Mouse (Mus musculus): ENCODE measurements around the gene Zdbf2. TPM values are rescaled to one million over a fixed set of nuclear protein-coding genes. Genes with fewer than 3 reads are reported as not detected.
"Not testable (repeated sequence)": the region's sequence is repeated elsewhere in the genome, so short reads cannot be mapped to it uniquely, and the experiment has no call there.

The Zdbf2 gene
- total RNA-seq, 2 experiments from 2014 or later = 17.9 to 22.2 TPM

DNA sequence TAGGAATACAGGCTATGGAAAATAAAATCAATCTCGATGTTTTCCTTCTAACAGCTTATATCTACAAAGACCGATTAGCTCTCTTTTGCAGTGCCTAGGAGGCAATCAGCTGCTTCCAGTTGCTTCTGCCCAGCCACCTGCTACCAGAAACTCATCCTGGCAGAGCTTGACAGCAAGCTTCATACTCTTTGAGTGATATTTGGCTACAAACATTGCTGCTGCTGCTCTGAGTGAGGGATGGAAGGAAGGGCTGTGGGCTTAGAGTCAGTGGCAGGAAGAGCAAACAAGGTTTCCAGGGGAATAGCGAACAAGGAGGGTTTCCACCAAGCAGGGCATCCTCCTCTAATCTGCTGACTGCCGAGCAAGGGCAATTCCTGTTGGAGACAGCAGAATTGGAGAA, 7.6 kb upstream of the Zdbf2 start:
- DNase-seq = no peak

- no peak for DNase-seq
Observed at GRCm38 (mm10) chr1:63266121-63266520, 6.9 kb upstream of the Zdbf2 start.

GRCm38 (mm10) chr1:63266716-63267115, 6.3 kb upstream of the Zdbf2 start:
- DNase-seq = no peak

- DNase-seq = no peak
Observed at GRCm38 (mm10) chr1:63272125-63272675, 865 bp upstream of the Zdbf2 start.

GRCm38 (mm10) chr1:63273339-63273951, 380 bp downstream of the Zdbf2 start:
- no peak for DNase-seq

DNA sequence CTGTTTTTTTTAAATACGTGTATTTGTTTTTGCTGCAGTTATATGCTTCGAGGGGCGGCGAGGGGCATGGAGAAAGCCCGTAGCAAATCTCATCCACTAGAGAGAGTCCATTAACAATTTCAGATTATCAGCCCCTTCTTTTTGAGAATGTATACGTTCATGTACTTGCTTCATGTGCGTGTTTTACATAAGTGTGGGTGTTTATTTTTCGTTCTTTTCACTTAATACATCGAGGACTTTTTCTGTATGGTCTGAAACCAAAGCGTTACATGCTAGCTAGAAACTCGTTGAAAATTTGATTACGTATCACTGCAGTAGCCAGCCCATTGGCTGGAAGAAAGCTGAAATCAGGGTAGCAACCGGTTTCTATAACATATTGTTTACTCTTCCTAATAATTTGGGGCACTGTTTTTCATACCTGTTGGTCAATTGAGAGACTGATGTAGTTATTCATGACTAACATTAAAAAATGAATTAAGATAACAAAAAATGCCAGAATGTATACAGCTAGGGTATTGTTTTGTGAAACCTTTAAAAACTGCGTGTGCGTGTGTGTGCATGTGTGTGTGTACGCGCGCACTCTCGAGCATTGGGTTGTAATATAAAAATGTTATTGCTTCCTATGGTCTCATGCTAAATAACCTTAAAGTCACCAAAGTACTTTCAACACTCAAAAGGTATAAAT, 1.1 kb downstream of the Zdbf2 start:
- no peak for DNase-seq

GRCm38 (mm10) chr1:63278106-63278505, 5.0 kb downstream of the Zdbf2 start:
- DNase-seq = no peak

DNA sequence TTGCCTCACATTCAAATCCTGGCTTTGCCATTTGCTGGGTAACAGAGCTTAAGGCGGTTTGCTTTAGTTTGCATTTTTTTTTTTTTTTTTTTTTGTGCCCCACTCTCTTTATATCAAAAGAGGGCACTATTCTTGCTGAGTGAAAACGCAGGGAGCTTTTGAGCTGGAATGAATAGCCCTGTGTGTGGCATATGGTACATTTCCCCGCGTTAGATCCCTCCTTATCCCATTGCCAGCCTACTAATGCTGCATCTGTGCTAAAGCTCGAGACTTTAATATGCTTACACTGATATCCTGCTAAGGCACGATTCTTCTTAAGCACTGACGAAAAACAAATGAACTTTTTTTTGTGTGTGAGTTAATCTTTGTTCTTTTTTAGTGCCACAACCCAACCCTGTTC, 20.9 kb downstream of the Zdbf2 start:
- no peak for DNase-seq

DNA sequence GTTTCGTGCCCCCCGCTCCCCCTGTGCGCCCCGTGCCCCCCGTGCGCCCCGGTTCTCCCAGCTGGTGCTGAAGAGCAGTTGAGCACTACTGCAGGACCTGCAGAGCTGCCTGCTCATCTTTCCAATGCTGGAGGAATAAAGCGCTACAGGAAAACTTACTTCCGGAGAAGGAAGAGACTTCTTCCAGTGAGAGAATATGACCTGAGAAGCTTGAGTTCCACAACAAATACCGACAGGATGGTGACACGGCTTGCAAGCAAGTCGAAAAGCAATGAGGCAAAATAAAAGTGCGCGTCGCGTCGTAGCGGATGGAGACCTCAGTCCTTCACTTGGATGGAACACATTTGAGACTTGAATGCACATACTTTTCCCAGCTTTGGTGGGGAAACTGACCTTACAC, 36.6 kb downstream of the Zdbf2 start:
- DNase-seq = no peak

DNA sequence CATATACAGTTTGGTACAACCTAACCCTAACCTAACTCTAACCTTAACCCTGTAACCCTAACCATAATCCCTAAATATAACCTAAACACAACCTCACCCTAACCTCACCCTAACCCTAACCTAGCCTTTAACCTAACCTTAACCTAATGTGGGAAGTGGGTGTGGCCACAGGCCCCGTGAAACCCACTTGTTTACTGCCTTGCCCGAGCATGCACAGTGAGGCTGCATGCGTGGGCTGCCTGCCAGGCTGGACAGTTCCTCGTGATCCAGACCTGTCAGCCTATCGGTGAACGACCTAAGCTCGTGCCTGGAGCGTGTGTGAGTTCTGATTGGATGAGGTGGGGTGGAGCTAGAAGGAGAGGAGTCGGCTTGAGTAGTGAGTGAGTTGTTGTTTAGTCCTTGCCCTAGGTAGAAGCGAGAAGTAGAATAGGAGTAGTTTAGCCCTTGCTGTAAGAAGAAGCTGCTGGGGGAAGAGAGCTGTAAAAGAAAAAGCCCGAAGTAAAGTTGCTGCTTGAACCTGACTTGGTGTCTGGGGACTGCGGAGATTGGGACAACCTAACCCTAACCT, 50.6 kb downstream of the Zdbf2 start:
- DNase-seq = not testable (repeated sequence)

Small RNA genes lying within 50 kb of the gene (microRNA-seq; reads per million reads assigned to microRNA genes)
- gene Gm24513 = 0 to 0.21 reads per million in 2 experiments

Other genes with a start within 250 kb of the Zdbf2 start
- 10 to 100 TPM; 28.8 to 34.6 TPM for gene Ino80d, start 158.6 kb upstream of the Zdbf2 start, total RNA-seq (2021)
- gene Eef1b2, start 96.4 kb upstream of the Zdbf2 start, total RNA-seq (2021) = 100 to 1,000 TPM; 345 to 386 TPM
- 100 to 1,000 TPM; 159 to 165 TPM for gene Ndufs1, start 96.4 kb upstream of the Zdbf2 start, total RNA-seq (2021)
- gene Gpr1, start 58.7 kb upstream of the Zdbf2 start, total RNA-seq (2021) = under 1 TPM; 0.62 to 0.63 TPM
- 100 to 1,000 TPM; 118 to 122 TPM for gene Adam23, start 172.6 kb downstream of the Zdbf2 start, total RNA-seq (2021)

Measured in layer of hippocampus, postnatal 36 days (tissue).